Mouse (Mus musculus) CD4-positive naive resting alpha-beta T cell, adult 76 days (primary cell): ENCODE results near the gene Olfr142. TPM values are rescaled to one million over a fixed set of nuclear protein-coding genes. Genes with fewer than 3 reads are reported as not detected.

Source experiments
- total RNA-seq: library from RNA; stranded (reverse); gene quantifications from one replicate; pipeline ENCODE4 v1.2.4, GENCODE M21; 2023

Olfr142 gene
- total RNA-seq: not detected

GRCm38 (mm10) chr2:90257492-90257891, at the start of gene Olfr142:
Olfr142 (minus strand) TSS chr2:90257592.

GRCm38 (mm10) chr2:90292741-90293140, 35.3 kb upstream of the Olfr142 start, which contains the start of gene Olfr1272:
Olfr1272 (minus strand) TSS chr2:90292841.

GRCm38 (mm10) chr2:90270932-90271331, 13.5 kb upstream of the Olfr142 start, which contains the start of gene Olfr1271:
Olfr1271 (minus strand) TSS chr2:90271032.

GRCm38 (mm10) chr2:90224393-90224792, 33.0 kb downstream of the Olfr142 start, which contains the start of gene Olfr1506:
Olfr1506 (minus strand) TSS chr2:90224493.

Other genes starting within 250 kb of the Olfr142 start
- gene Olfr1263, start 245.5 kb downstream of the Olfr142 start, total RNA-seq: not detected
- not detected for gene Olfr1264, start 232.0 kb downstream of the Olfr142 start, total RNA-seq
- not detected for gene Olfr1265, start 222.3 kb downstream of the Olfr142 start, total RNA-seq
- not detected for gene Olfr140, start 194.0 kb downstream of the Olfr142 start, total RNA-seq
- not detected for gene Olfr1269, start 136.2 kb downstream of the Olfr142 start, total RNA-seq
- gene Olfr32, start 115.3 kb downstream of the Olfr142 start, total RNA-seq: not detected
- gene Olfr1270, start 104.5 kb downstream of the Olfr142 start, total RNA-seq: not detected
- gene Olfr1506, start 33.1 kb downstream of the Olfr142 start, total RNA-seq: 0.73 TPM
- not detected for gene Olfr1271, start 13.4 kb upstream of the Olfr142 start, total RNA-seq
- gene Olfr1272, start 35.2 kb upstream of the Olfr142 start, total RNA-seq: not detected
- not detected for gene Gm13769, start 64.6 kb upstream of the Olfr142 start, total RNA-seq
- not detected for gene Olfr1274-ps, start 141.1 kb upstream of the Olfr142 start, total RNA-seq